Mouse (Mus musculus) ES-Bruce4 (cell line): ENCODE data around the gene Etv6.

ENCODE experiments used
- CTCF ChIP-seq: IDR thresholded peaks from one replicate; pipeline ENCODE4 v1.8.1; 2011; ENCODE audit warnings: low read depth, low read length
- EP300 ChIP-seq: IDR thresholded peaks from 2 replicates; pipeline ENCODE4 v1.6.1; 2011; ENCODE audit warnings: low read depth, low read length; ENCODE audit not compliant: insufficient read depth
- POLR2A ChIP-seq: IDR thresholded peaks from one replicate; pipeline ENCODE4 v1.8.1; 2011; ENCODE audit warnings: low read length; ENCODE audit not compliant: insufficient read depth

GRCm38 (mm10) chr6:134048965-134049364, 13.5 kb downstream of the Etv6 start:
- TF ChIP-seq CTCF (no peak), EP300 (no peak), POLR2A (no peak)
